Mouse (Mus musculus) CH12.LX (cell line): ENCODE data around the gene Rccd1.

Experiments
- CHD2 ChIP-seq: IDR thresholded peaks from 2 replicates; pipeline ENCODE4 v1.6.1; 2011; ENCODE audit warnings: low read length, improper control_type of control experiment
- EP300 ChIP-seq: IDR thresholded peaks from 2 replicates; pipeline ENCODE4 v1.6.1; 2011; ENCODE audit warnings: low read length, improper control_type of control experiment
- MEF2A ChIP-seq: IDR thresholded peaks from 2 replicates; pipeline ENCODE4 v1.6.1; 2014; ENCODE audit warnings: low read depth, mild to moderate bottlenecking, inconsistent platforms, low read length, improper control_type of control experiment, borderline replicate concordance
- USF2 ChIP-seq: conservative IDR thresholded peaks from 2 replicates; pipeline ENCODE4 v1.6.1; 2011; ENCODE audit warnings: low read depth, low read length, improper control_type of control experiment
- ZC3H11A ChIP-seq: IDR thresholded peaks from 2 replicates; pipeline ENCODE4 v1.6.1; 2012; ENCODE audit warnings: low read depth, mild to moderate bottlenecking, inconsistent platforms, low read length, improper control_type of control experiment

GRCm38 (mm10) chr7:80367232-80367631 lies 43.0 kb upstream of the Rccd1 start:
- TF ChIP-seq CHD2 (no peak), MEF2A (no peak), USF2 (no peak), ZC3H11A (no peak), EP300 (no peak)
